Mouse (Mus musculus) cortical plate, adult 2 months (tissue): ENCODE data around the gene Vstm2a.

ENCODE experiments used
- CTCF ChIP-seq: fragments of 200-500 bp; IDR thresholded peaks from 2 replicates; pipeline ENCODE4 v1.5.1; 2011; ENCODE audit warnings: mild to moderate bottlenecking, control low read depth, low read length; ENCODE audit not compliant: insufficient read depth; ENCODE audit errors: extremely low read depth
- POLR2A ChIP-seq: fragments of 200-500 bp; IDR thresholded peaks from 2 replicates; pipeline ENCODE4 v1.6.1; 2011; ENCODE audit warnings: mild to moderate bottlenecking, low read length, control low read depth; ENCODE audit not compliant: insufficient read depth; ENCODE audit errors: extremely low read depth

DNA sequence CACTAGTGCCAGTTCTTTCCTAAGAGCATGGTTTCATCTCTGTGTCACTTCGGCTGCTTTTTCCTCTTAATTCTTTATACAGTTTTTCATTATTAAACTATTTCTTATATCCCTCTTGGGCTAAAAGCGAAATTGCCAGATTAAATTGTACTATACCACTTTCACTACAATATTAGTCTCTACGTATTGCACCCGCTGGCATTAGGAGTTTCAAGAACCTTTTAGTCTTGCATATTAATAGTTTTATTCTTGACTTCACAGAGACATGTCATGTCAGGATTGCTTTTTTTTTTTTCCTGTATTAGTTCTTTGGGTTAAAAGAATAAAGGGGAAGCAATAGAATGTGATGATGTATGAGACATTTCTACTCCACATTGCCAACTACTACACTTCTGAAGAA lies 94.4 kb downstream of the Vstm2a start:
- TF ChIP-seq POLR2A (no peak), CTCF (no peak)
